Mouse (Mus musculus) erythroid progenitor cell, adult 5-6 weeks (primary cell): ENCODE measurements around the gene Wfdc3. TPM values are rescaled to one million over a fixed set of nuclear protein-coding genes. Genes with fewer than 3 reads are reported as not detected.

Experiments
- total RNA-seq, 2 experiments: library from RNA; stranded (forward) in 1 of 2; stranded (reverse) in 1 of 2; fragments of 150-400 nt in 1 of 2; fragments of 186-747, 209-891 nt in 1 of 2; gene quantifications; 2 replicates each; pipeline versions ENCODE4 v1.2.3 to v1.2.4; 2015 to 2017; ENCODE audit warnings: low replicate concordance in 2 of 2

Wfdc3 gene
- total RNA-seq, 2 experiments from 2014 or later = 2.3 to 4.2 TPM

Other genes with a start within 250 kb of the Wfdc3 start
- 18.0 and 22.7 TPM in 2 replicates for gene Pigt, start 248.4 kb downstream of the Wfdc3 start, total RNA-seq (2015; ENCODE audit: low replicate concordance)
- 7.7 and 26.9 TPM in 2 replicates for gene Pigt, start 248.4 kb downstream of the Wfdc3 start, total RNA-seq (2017; ENCODE audit: low replicate concordance)
- not detected in 2 replicates for gene Wfdc2, start 183.5 kb downstream of the Wfdc3 start, total RNA-seq (2015; ENCODE audit: low replicate concordance)
- not detected in 2 replicates for gene Wfdc2, start 183.5 kb downstream of the Wfdc3 start, total RNA-seq (2017; ENCODE audit: low replicate concordance)
- not detected in 2 replicates for gene Spint3, start 172.5 kb downstream of the Wfdc3 start, total RNA-seq (2015; ENCODE audit: low replicate concordance)
- gene Spint3, start 172.5 kb downstream of the Wfdc3 start, total RNA-seq (2017; ENCODE audit: low replicate concordance) = not detected in 2 replicates
- gene Wfdc6a, start 160.5 kb downstream of the Wfdc3 start, total RNA-seq (2015; ENCODE audit: low replicate concordance) = not detected in 2 replicates
- not detected in 2 replicates for gene Wfdc6a, start 160.5 kb downstream of the Wfdc3 start, total RNA-seq (2017; ENCODE audit: low replicate concordance)
- not detected in 2 replicates for gene Eppin, start 152.3 kb downstream of the Wfdc3 start, total RNA-seq (2015; ENCODE audit: low replicate concordance)
- gene Eppin, start 152.3 kb downstream of the Wfdc3 start, total RNA-seq (2017; ENCODE audit: low replicate concordance) = not detected in 2 replicates
- gene Wfdc6b, start 132.4 kb downstream of the Wfdc3 start, total RNA-seq (2015; ENCODE audit: low replicate concordance) = not detected in 2 replicates
- not detected in 2 replicates for gene Wfdc6b, start 132.4 kb downstream of the Wfdc3 start, total RNA-seq (2017; ENCODE audit: low replicate concordance)
- gene Wfdc8, start 132.3 kb downstream of the Wfdc3 start, total RNA-seq (2015; ENCODE audit: low replicate concordance) = not detected in 2 replicates
- gene Wfdc8, start 132.3 kb downstream of the Wfdc3 start, total RNA-seq (2017; ENCODE audit: low replicate concordance) = not detected in 2 replicates
- gene Wfdc16, start 107.1 kb downstream of the Wfdc3 start, total RNA-seq (2015; ENCODE audit: low replicate concordance) = not detected in 2 replicates
- gene Wfdc16, start 107.1 kb downstream of the Wfdc3 start, total RNA-seq (2017; ENCODE audit: low replicate concordance) = not detected in 2 replicates
- gene Wfdc10, start 89.9 kb downstream of the Wfdc3 start, total RNA-seq (2015; ENCODE audit: low replicate concordance) = not detected in 2 replicates
- gene Wfdc10, start 89.9 kb downstream of the Wfdc3 start, total RNA-seq (2017; ENCODE audit: low replicate concordance) = not detected in 2 replicates
- gene Wfdc9, start 89.3 kb downstream of the Wfdc3 start, total RNA-seq (2015; ENCODE audit: low replicate concordance) = not detected in 2 replicates
- gene Wfdc9, start 89.3 kb downstream of the Wfdc3 start, total RNA-seq (2017; ENCODE audit: low replicate concordance) = not detected in 2 replicates
- gene Wfdc11, start 71.8 kb downstream of the Wfdc3 start, total RNA-seq (2015; ENCODE audit: low replicate concordance) = not detected in 2 replicates
- gene Wfdc11, start 71.8 kb downstream of the Wfdc3 start, total RNA-seq (2017; ENCODE audit: low replicate concordance) = not detected in 2 replicates
- not detected in 2 replicates for gene Wfdc13, start 60.8 kb downstream of the Wfdc3 start, total RNA-seq (2015; ENCODE audit: low replicate concordance)
- not detected in 2 replicates for gene Wfdc13, start 60.8 kb downstream of the Wfdc3 start, total RNA-seq (2017; ENCODE audit: low replicate concordance)
- gene Spint4, start 47.4 kb downstream of the Wfdc3 start, total RNA-seq (2015; ENCODE audit: low replicate concordance) = not detected in 2 replicates
- not detected in 2 replicates for gene Spint4, start 47.4 kb downstream of the Wfdc3 start, total RNA-seq (2017; ENCODE audit: low replicate concordance)
- gene Spint5, start 30.6 kb downstream of the Wfdc3 start, total RNA-seq (2015; ENCODE audit: low replicate concordance) = not detected in 2 replicates
- gene Spint5, start 30.6 kb downstream of the Wfdc3 start, total RNA-seq (2017; ENCODE audit: low replicate concordance) = not detected in 2 replicates
- gene Dnttip1, start 52 bp upstream of the Wfdc3 start, total RNA-seq (2015; ENCODE audit: low replicate concordance) = 64.6 and 69.2 TPM in 2 replicates
- 44.0 and 58.0 TPM in 2 replicates for gene Dnttip1, start 52 bp upstream of the Wfdc3 start, total RNA-seq (2017; ENCODE audit: low replicate concordance)
- gene Ube2c, start 24.0 kb upstream of the Wfdc3 start, total RNA-seq (2015; ENCODE audit: low replicate concordance) = 1,168 and 1,264 TPM in 2 replicates
- gene Ube2c, start 24.0 kb upstream of the Wfdc3 start, total RNA-seq (2017; ENCODE audit: low replicate concordance) = 649 and 1,020 TPM in 2 replicates
- gene Tnnc2, start 34.0 kb upstream of the Wfdc3 start, total RNA-seq (2015; ENCODE audit: low replicate concordance) = not detected in 2 replicates
- gene Tnnc2, start 34.0 kb upstream of the Wfdc3 start, total RNA-seq (2017; ENCODE audit: low replicate concordance) = not detected in 2 replicates
- gene Snx21, start 39.9 kb upstream of the Wfdc3 start, total RNA-seq (2015; ENCODE audit: low replicate concordance) = not detected in 2 replicates
- 0.13 TPM in 1 of 2 replicates, not detected in the other for gene Snx21, start 39.9 kb upstream of the Wfdc3 start, total RNA-seq (2017; ENCODE audit: low replicate concordance)
- gene Acot8, start 59.0 kb upstream of the Wfdc3 start, total RNA-seq (2015; ENCODE audit: low replicate concordance) = 23.8 and 30.6 TPM in 2 replicates
- gene Acot8, start 59.0 kb upstream of the Wfdc3 start, total RNA-seq (2017; ENCODE audit: low replicate concordance) = 33.6 and 58.4 TPM in 2 replicates
- gene Zswim3, start 59.2 kb upstream of the Wfdc3 start, total RNA-seq (2015; ENCODE audit: low replicate concordance) = 2.5 and 7.2 TPM in 2 replicates
- 1.3 and 2.3 TPM in 2 replicates for gene Zswim3, start 59.2 kb upstream of the Wfdc3 start, total RNA-seq (2017; ENCODE audit: low replicate concordance)
- 1.1 and 5.4 TPM in 2 replicates for gene Zswim1, start 76.8 kb upstream of the Wfdc3 start, total RNA-seq (2015; ENCODE audit: low replicate concordance)
- gene Zswim1, start 76.8 kb upstream of the Wfdc3 start, total RNA-seq (2017; ENCODE audit: low replicate concordance) = 0.30 TPM in 1 of 2 replicates, not detected in the other
- gene Spata25, start 82.6 kb upstream of the Wfdc3 start, total RNA-seq (2015; ENCODE audit: low replicate concordance) = not detected in 2 replicates
- not detected in 2 replicates for gene Spata25, start 82.6 kb upstream of the Wfdc3 start, total RNA-seq (2017; ENCODE audit: low replicate concordance)
- gene Ctsa, start 86.9 kb upstream of the Wfdc3 start, total RNA-seq (2015; ENCODE audit: low replicate concordance) = 34.0 and 35.3 TPM in 2 replicates
- 38.9 and 43.0 TPM in 2 replicates for gene Ctsa, start 86.9 kb upstream of the Wfdc3 start, total RNA-seq (2017; ENCODE audit: low replicate concordance)
- gene Neurl2, start 87.5 kb upstream of the Wfdc3 start, total RNA-seq (2015; ENCODE audit: low replicate concordance) = not detected in 2 replicates
- gene Neurl2, start 87.5 kb upstream of the Wfdc3 start, total RNA-seq (2017; ENCODE audit: low replicate concordance) = 1.2 TPM in 1 of 2 replicates, not detected in the other
- gene Pltp, start 111.8 kb upstream of the Wfdc3 start, total RNA-seq (2015; ENCODE audit: low replicate concordance) = 1.3 and 5.0 TPM in 2 replicates
- gene Pltp, start 111.8 kb upstream of the Wfdc3 start, total RNA-seq (2017; ENCODE audit: low replicate concordance) = 0.23 TPM in 1 of 2 replicates, not detected in the other
- 57.7 and 71.3 TPM in 2 replicates for gene Pcif1, start 133.4 kb upstream of the Wfdc3 start, total RNA-seq (2015; ENCODE audit: low replicate concordance)
- gene Pcif1, start 133.4 kb upstream of the Wfdc3 start, total RNA-seq (2017; ENCODE audit: low replicate concordance) = 36.3 and 42.7 TPM in 2 replicates
- gene Zfp335, start 165.8 kb upstream of the Wfdc3 start, total RNA-seq (2015; ENCODE audit: low replicate concordance) = 25.2 and 25.6 TPM in 2 replicates
- 14.9 and 16.3 TPM in 2 replicates for gene Zfp335, start 165.8 kb upstream of the Wfdc3 start, total RNA-seq (2017; ENCODE audit: low replicate concordance)
- gene Mmp9, start 194.8 kb upstream of the Wfdc3 start, total RNA-seq (2015; ENCODE audit: low replicate concordance) = 41.1 and 44.7 TPM in 2 replicates
- gene Mmp9, start 194.8 kb upstream of the Wfdc3 start, total RNA-seq (2017; ENCODE audit: low replicate concordance) = 21.5 and 25.3 TPM in 2 replicates
- not detected in 2 replicates for gene Slc12a5, start 214.9 kb upstream of the Wfdc3 start, total RNA-seq (2015; ENCODE audit: low replicate concordance)
- gene Slc12a5, start 214.9 kb upstream of the Wfdc3 start, total RNA-seq (2017; ENCODE audit: low replicate concordance) = not detected in 2 replicates